Mouse (Mus musculus): ENCODE measurements around the gene Jak3. TPM values are rescaled to one million over a fixed set of nuclear protein-coding genes. Genes with fewer than 3 reads are reported as not detected.
"Not testable (repeated sequence)": the region's sequence is repeated elsewhere in the genome, so short reads cannot be mapped to it uniquely, and the experiment has no call there.

Jak3 gene
- total and polyA plus RNA-seq, 3 experiments, result 9.4 to 32.3 (median 19.0) TPM

- DNase-seq, result no peak
Measured at GRCm38 (mm10) chr8:71724389-71724788, 48.3 kb downstream of the Jak3 start.

GRCm38 (mm10) chr8:71725122-71725924 is 49.2 kb downstream of the Jak3 start, which contains the start of gene Fcho1:
TSS of gene Fcho1 (minus strand) at chr8:71725716.
- DNase-seq, result peak; percentile 75

GRCm38 (mm10) chr8:71728240-71728785 is 52.2 kb downstream of the Jak3 start:
- DNase-seq, result peak; percentile 28

GRCm38 (mm10) chr8:71728826-71729620 is 52.9 kb downstream of the Jak3 start:
- no peak for DNase-seq

- DNase-seq, result peak; percentile 79
Measured at GRCm38 (mm10) chr8:71731652-71732230, 55.6 kb downstream of the Jak3 start.

GRCm38 (mm10) chr8:71738316-71738715 is 62.2 kb downstream of the Jak3 start:
- not testable (repeated sequence) for DNase-seq

Small RNA genes within 50 kb of the gene (microRNA-seq; reads per million reads assigned to microRNA genes)
- gene Mir6769b, result 0.83 to 1.1 reads per million in 2 experiments

Other genes starting within 250 kb of the Jak3 start
- 10 to 100 TPM; 52.1 to 64.4 TPM for gene Abhd8, start 212.6 kb upstream of the Jak3 start, total RNA-seq (2021)
- gene Abhd8, start 212.6 kb upstream of the Jak3 start, polyA plus RNA-seq (2012; rRNA removed), result 220 and 223 TPM in 2 replicates
- gene Mrpl34, start 211.3 kb upstream of the Jak3 start, total RNA-seq (2021), result 100 to 1,000 TPM; 130 to 133 TPM
- gene Mrpl34, start 211.3 kb upstream of the Jak3 start, polyA plus RNA-seq (2012; rRNA removed), result 230 and 261 TPM in 2 replicates
- gene Dda1, start 207.1 kb upstream of the Jak3 start, total RNA-seq (2021), result 10 to 100 TPM; 54.7 to 76.7 TPM
- gene Dda1, start 207.1 kb upstream of the Jak3 start, polyA plus RNA-seq (2012; rRNA removed), result 129 and 149 TPM in 2 replicates
- 10 to 100 TPM in 1 of 2 experiments, 1 to 10 TPM in 1; 9.9 to 16.4 TPM for gene Ano8, start 190.3 kb upstream of the Jak3 start, total RNA-seq (2021)
- gene Ano8, start 190.3 kb upstream of the Jak3 start, polyA plus RNA-seq (2012; rRNA removed), result 44.9 and 54.6 TPM in 2 replicates
- gene Gtpbp3, start 188.2 kb upstream of the Jak3 start, total RNA-seq (2021), result 10 to 100 TPM; 15.6 to 26.7 TPM
- gene Gtpbp3, start 188.2 kb upstream of the Jak3 start, polyA plus RNA-seq (2012; rRNA removed), result 58.3 and 77.4 TPM in 2 replicates
- gene Plvap, start 164.5 kb upstream of the Jak3 start, total RNA-seq (2021), result 100 to 1,000 TPM; 198 to 219 TPM
- 559 and 580 TPM in 2 replicates for gene Plvap, start 164.5 kb upstream of the Jak3 start, polyA plus RNA-seq (2012; rRNA removed)
- gene Ccdc194, start 150.6 kb upstream of the Jak3 start, total RNA-seq (2021), result not detected
- not detected in 2 replicates for gene Ccdc194, start 150.6 kb upstream of the Jak3 start, polyA plus RNA-seq (2012; rRNA removed)
- 10 to 100 TPM; 63.1 to 98.6 TPM for gene Bst2, start 138.8 kb upstream of the Jak3 start, total RNA-seq (2021)
- gene Bst2, start 138.8 kb upstream of the Jak3 start, polyA plus RNA-seq (2012; rRNA removed), result 457 and 528 TPM in 2 replicates
- gene Mvb12a, start 133.4 kb upstream of the Jak3 start, total RNA-seq (2021), result 10 to 100 TPM; 64.7 to 74.4 TPM
- gene Mvb12a, start 133.4 kb upstream of the Jak3 start, polyA plus RNA-seq (2012; rRNA removed), result 230 and 237 TPM in 2 replicates
- gene Tmem221, start 117.4 kb upstream of the Jak3 start, total RNA-seq (2021), result 1 to 10 TPM; 4.1 to 6.8 TPM
- gene Tmem221, start 117.4 kb upstream of the Jak3 start, polyA plus RNA-seq (2012; rRNA removed), result 31.6 and 35.2 TPM in 2 replicates
- 1 to 10 TPM; 1.2 to 1.6 TPM for gene Nxnl1, start 109.7 kb upstream of the Jak3 start, total RNA-seq (2021)
- 0.26 and 0.54 TPM in 2 replicates for gene Nxnl1, start 109.7 kb upstream of the Jak3 start, polyA plus RNA-seq (2012; rRNA removed)
- 100 to 1,000 TPM; 195 to 212 TPM for gene Slc27a1, start 107.4 kb upstream of the Jak3 start, total RNA-seq (2021)
- 479 and 725 TPM in 2 replicates for gene Slc27a1, start 107.4 kb upstream of the Jak3 start, polyA plus RNA-seq (2012; rRNA removed)
- gene Pgls, start 84.1 kb upstream of the Jak3 start, total RNA-seq (2021), result 100 to 1,000 TPM; 125 to 142 TPM
- 675 and 694 TPM in 2 replicates for gene Pgls, start 84.1 kb upstream of the Jak3 start, polyA plus RNA-seq (2012; rRNA removed)
- gene Fam129c, start 78.6 kb upstream of the Jak3 start, total RNA-seq (2021), result 1 to 10 TPM; 2.1 to 2.5 TPM
- gene Fam129c, start 78.6 kb upstream of the Jak3 start, polyA plus RNA-seq (2012; rRNA removed), result 2.0 and 2.5 TPM in 2 replicates
- 10 to 100 TPM; 53.3 to 60.8 TPM for gene Colgalt1, start 65.3 kb upstream of the Jak3 start, total RNA-seq (2021)
- 201 and 217 TPM in 2 replicates for gene Colgalt1, start 65.3 kb upstream of the Jak3 start, polyA plus RNA-seq (2012; rRNA removed)
- 10 to 100 TPM in 1 of 2 experiments, 1 to 10 TPM in 1; 6.0 to 10.5 TPM for gene Unc13a, start 4.5 kb upstream of the Jak3 start, total RNA-seq (2021)
- 4.4 and 6.3 TPM in 2 replicates for gene Unc13a, start 4.5 kb upstream of the Jak3 start, polyA plus RNA-seq (2012; rRNA removed)
- gene Insl3, start 12.9 kb downstream of the Jak3 start, total RNA-seq (2021), result 1 to 10 TPM; 7.1 to 7.5 TPM
- gene Insl3, start 12.9 kb downstream of the Jak3 start, polyA plus RNA-seq (2012; rRNA removed), result 39.2 and 39.3 TPM in 2 replicates
- gene B3gnt3, start 25.5 kb downstream of the Jak3 start, total RNA-seq (2021), result 1 to 10 TPM; 4.4 to 5.7 TPM
- gene B3gnt3, start 25.5 kb downstream of the Jak3 start, polyA plus RNA-seq (2012; rRNA removed), result 14.4 and 17.5 TPM in 2 replicates
- 1 to 10 TPM; 1.8 to 2.7 TPM for gene Fcho1, start 49.4 kb downstream of the Jak3 start, total RNA-seq (2021)
- gene Fcho1, start 49.4 kb downstream of the Jak3 start, polyA plus RNA-seq (2012; rRNA removed), result 8.2 and 10.6 TPM in 2 replicates
- gene Zfp709, start 205.7 kb downstream of the Jak3 start, total RNA-seq (2021), result 1 to 10 TPM; 4.7 to 6.6 TPM
- gene Zfp709, start 205.7 kb downstream of the Jak3 start, polyA plus RNA-seq (2012; rRNA removed), result 0.10 and 0.19 TPM in 2 replicates
- 1 to 10 TPM; 5.7 to 7.3 TPM for gene Zfp882, start 232.3 kb downstream of the Jak3 start, total RNA-seq (2021)
- gene Zfp882, start 232.3 kb downstream of the Jak3 start, polyA plus RNA-seq (2012; rRNA removed), result 0.11 and 0.21 TPM in 2 replicates
- 10 to 100 TPM; 26.8 to 45.2 TPM for gene Zfp617, start 232.3 kb downstream of the Jak3 start, total RNA-seq (2021)
- gene Zfp617, start 232.3 kb downstream of the Jak3 start, polyA plus RNA-seq (2012; rRNA removed), result 0.59 and 0.71 TPM in 2 replicates